Mouse (Mus musculus) heart, embryonic 11.5 days (tissue): Measurements from ENCODE around the gene Gm44973. TPM values are rescaled to one million over a fixed set of nuclear protein-coding genes. Genes with fewer than 3 reads are reported as not detected.
A peak's percentile ranks its signal among the peaks of the same experiment; 100 is the strongest.

ENCODE experiments used
- ATAC-seq: fragments of 200-750 bp; cut with Nextera tagmentation; replicated peaks from 2 replicates; pipeline ENCODE4 v1.8.0; 2017; ENCODE audit warnings: moderate library complexity; ENCODE audit not compliant: insufficient number of reproducible peaks, low FRiP score, low TSS enrichment
- H3K27ac ChIP-seq: fragments of 300-500 bp; sonication (generic); 2 replicates; pipeline ENCODE4 v1.5.1; 2014; ENCODE audit warnings: mild to moderate bottlenecking, low read depth, low read length
- H3K27me3 ChIP-seq: fragments of 300-500 bp; sonication (generic); 2 replicates; pipeline ENCODE4 v1.6.1; 2014; ENCODE audit warnings: mild to moderate bottlenecking, low read length, mixed read lengths; ENCODE audit not compliant: control insufficient read depth, insufficient read depth
- H3K36me3 ChIP-seq: fragments of 300-500 bp; sonication (generic); 2 replicates; pipeline ENCODE4 v1.6.1; 2014; ENCODE audit warnings: mild to moderate bottlenecking, low read length, moderate library complexity, mixed read lengths; ENCODE audit not compliant: control insufficient read depth, insufficient read depth
- H3K4me1 ChIP-seq: fragments of 300-500 bp; sonication (generic); 2 replicates; pipeline ENCODE4 v1.6.1; 2014; ENCODE audit warnings: low read length; ENCODE audit not compliant: control insufficient read depth, insufficient read depth
- H3K4me2 ChIP-seq: fragments of 300-500 bp; sonication (generic); 2 replicates; pipeline ENCODE4 v1.6.1; 2014; ENCODE audit warnings: mild to moderate bottlenecking, moderate library complexity
- H3K4me3 ChIP-seq: fragments of 300-500 bp; sonication (generic); 2 replicates; pipeline ENCODE4 v1.5.1; 2014; ENCODE audit warnings: low read depth, low read length
- H3K9ac ChIP-seq: fragments of 300-500 bp; sonication (generic); 2 replicates; pipeline ENCODE4 v1.6.1; 2014; ENCODE audit warnings: mild to moderate bottlenecking, low read depth, low read length, moderate library complexity
- H3K9me3 ChIP-seq: fragments of 300-500 bp; sonication (generic); replicated peaks from 2 replicates; pipeline ENCODE4 v1.6.1; 2016; ENCODE audit warnings: low read length; ENCODE audit not compliant: control insufficient read depth
- WGBS: fragments of 180-500 bp; shearing (Covaris S2); extraction: QIAGEN DNeasy Blood & Tissue Kit; methylation state at CpG from one replicate; pipeline ENCODE4 v1.1.7; 2014; ENCODE audit not compliant: insufficient replicate concordance; 5-methylcytosine and 5-hydroxymethylcytosine counted together
- polyA plus RNA-seq: library from polyadenylated mRNA; unstranded; fragments of >200 nt; fragmentation: Nextera tagmentation; extraction: Ambion mirVana; gene quantifications from 2 replicates; pipeline ENCODE4 v1.2.1, GENCODE M21; 2014

Gene Gm44973
- polyA plus RNA-seq, 1 experiment from 2014 or later = 0.89 TPM

- Histone ChIP-seq H3K36me3 (no peaks in the 10 kb centered on the region), H3K4me3 (peak overlapping the region; percentile 78), H3K4me2 (peak overlapping the region; percentile 87), H3K27me3 (peaks cover 36% of the 10 kb centered on the region), H3K9me3 (no peaks in the 10 kb centered on the region), H3K4me1 (peaks cover 16% of the 10 kb centered on the region; the same call in 1 of the 2 replicates), H3K9ac (peak overlapping the region; percentile 95), H3K27ac (peak overlapping the region; percentile 99)
- ATAC-seq = no peak
- WGBS = 4% methylated on average over 27 of the region's 27 CpGs
These were observed 45.0 kb downstream of the Gm44973 start for GRCm38 (mm10) chr7:5060239-5060731.

- Histone ChIP-seq H3K9me3 (no peaks in the 10 kb centered on the region), H3K27me3 (peaks cover 27% of the 10 kb centered on the region), H3K4me3 (peak overlapping the region; percentile 78), H3K36me3 (no peaks in the 10 kb centered on the region), H3K4me1 (peaks cover 21% of the 10 kb centered on the region; the same call in 1 of the 2 replicates), H3K9ac (peak overlapping the region; percentile 95), H3K4me2 (peak overlapping the region; percentile 87), H3K27ac (peak overlapping the region; percentile 99)
- peak; percentile 86 for ATAC-seq
- under 1% methylated on average over 60 of the region's 60 CpGs for WGBS
These were observed 45.9 kb downstream of the Gm44973 start for GRCm38 (mm10) chr7:5060944-5061773.

- Histone ChIP-seq H3K4me3 (peak within 1 kb of the TSS; percentile 78), H3K9me3 (no peaks in the 10 kb centered on the region), H3K36me3 (0 out of 2 replicates have a peak, but pooled peaks cover 4% of the 10 kb centered on the region), H3K27me3 (peaks cover 20% of the 10 kb centered on the region), H3K4me2 (peak within 1 kb of the TSS; percentile 87), H3K27ac (peak within 1 kb of the TSS; percentile 99), H3K4me1 (peaks cover 18% of the 10 kb centered on the region; the same call in 1 of the 2 replicates), H3K9ac (peak within 1 kb of the TSS; percentile 95)
- peak; percentile 85 for ATAC-seq
- 0% methylated on average over 63 of the region's 65 CpGs for WGBS
These were observed 46.6 kb downstream of the Gm44973 start, which contains the start of gene U2af2 for GRCm38 (mm10) chr7:5061774-5062359. Gene U2af2, plus strand, starts transcription at chr7:5062143.

- peak; percentile 65 for ATAC-seq
- H3K27ac ChIP-seq = peak overlapping the region; percentile 99
- H3K9ac ChIP-seq = peak overlapping the region; percentile 95
- H3K27me3 ChIP-seq = peaks cover 14% of the 10 kb centered on the region
- H3K4me2 ChIP-seq = peak overlapping the region; percentile 87
- under 1% methylated on average over 51 of the region's 51 CpGs for WGBS
- peaks cover 5% of the 10 kb centered on the region; the same call in 1 of the 2 replicates for H3K36me3 ChIP-seq
- peak overlapping the region; percentile 78 for H3K4me3 ChIP-seq
- H3K4me1 ChIP-seq = peaks cover 15% of the 10 kb centered on the region; the same call in 1 of the 2 replicates
- H3K9me3 ChIP-seq = no peaks in the 10 kb centered on the region
These were observed 47.2 kb downstream of the Gm44973 start for GRCm38 (mm10) chr7:5062360-5063001.

- no peaks in the 10 kb centered on the region for H3K27me3 ChIP-seq
- H3K4me1 ChIP-seq = peaks cover 13% of the 10 kb centered on the region; the same call in 1 of the 2 replicates
- H3K9ac ChIP-seq = no peak overlapping the region
- no peaks in the 10 kb centered on the region for H3K9me3 ChIP-seq
- H3K4me3 ChIP-seq = no peak overlapping the region
- WGBS = 92% methylated on average over 6 of the region's 6 CpGs
- no peak overlapping the region for H3K27ac ChIP-seq
- H3K36me3 ChIP-seq = peaks cover 26% of the 10 kb centered on the region
- H3K4me2 ChIP-seq = no peak overlapping the region; the same call in 1 of the 2 replicates
- no peak for ATAC-seq
These were observed 49.6 kb downstream of the Gm44973 start for GRCm38 (mm10) chr7:5064886-5065285.

- H3K4me2 ChIP-seq = peak overlapping the region; percentile 19; the same call in 1 of the 2 replicates
- 72% methylated on average over 1 of the region's 1 CpGs for WGBS
These were observed 58.3 kb downstream of the Gm44973 start for GRCm38 (mm10) chr7:5073586-5073985.

GRCm38 (mm10) chr7:5074984-5075383 lies 59.7 kb downstream of the Gm44973 start:
- Histone ChIP-seq H3K36me3 (peaks cover 53% of the 10 kb centered on the region), H3K27me3 (no peaks in the 10 kb centered on the region), H3K9ac (no peak overlapping the region), H3K4me1 (peaks cover 2% of the 10 kb centered on the region; the same call in 1 of the 2 replicates), H3K9me3 (no peaks in the 10 kb centered on the region), H3K4me3 (no peak overlapping the region), H3K4me2 (no peak overlapping the region), H3K27ac (no peak overlapping the region)
- WGBS = 93% methylated on average over 5 of the region's 5 CpGs
- ATAC-seq = no peak

More at GRCm38 (mm10) chr7:5073586-5073985, 58.3 kb downstream of the Gm44973 start:
- no peak; the same call in 1 of the 2 replicates for ATAC-seq
- no peaks in the 10 kb centered on the region for H3K9me3 ChIP-seq
- no peak overlapping the region for H3K4me3 ChIP-seq
- peaks cover 2% of the 10 kb centered on the region; the same call in 1 of the 2 replicates for H3K4me1 ChIP-seq
- no peak overlapping the region for H3K27ac ChIP-seq
- peaks cover 61% of the 10 kb centered on the region for H3K36me3 ChIP-seq
- H3K9ac ChIP-seq = no peak overlapping the region
- H3K27me3 ChIP-seq = no peaks in the 10 kb centered on the region

GRCm38 (mm10) chr7:5076931-5077330 lies 61.6 kb downstream of the Gm44973 start:
- no peak overlapping the region for H3K27ac ChIP-seq
- no peaks in the 10 kb centered on the region for H3K27me3 ChIP-seq
- H3K4me2 ChIP-seq = no peak overlapping the region
- no peaks in the 10 kb centered on the region for H3K9me3 ChIP-seq
- peaks cover 34% of the 10 kb centered on the region for H3K36me3 ChIP-seq
- H3K4me1 ChIP-seq = peaks cover 12% of the 10 kb centered on the region
- H3K4me3 ChIP-seq = no peak overlapping the region
- no peak for ATAC-seq
- no peak overlapping the region for H3K9ac ChIP-seq
- 76% methylated on average over 2 of the region's 2 CpGs for WGBS
